Mouse (Mus musculus) megakaryocyte-erythroid progenitor cell, adult 5-6 weeks (primary cell): ENCODE data around the gene Itga7. TPM values are rescaled to one million over a fixed set of nuclear protein-coding genes. Genes with fewer than 3 reads are reported as not detected.

Experiments used
- ATAC-seq: replicated peaks from 2 replicates; pipeline ENCODE4 v1.8.0; 2016; ENCODE audit warnings: mild to moderate bottlenecking, inconsistent platforms; ENCODE audit not compliant: severe bottlenecking, poor library complexity, low FRiP score, low TSS enrichment
- total RNA-seq, 2 experiments: library from RNA; stranded (forward) in 1 of 2; stranded (reverse) in 1 of 2; fragments of 200-1000, 215-1000 nt in 1 of 2; fragments of >200 nt in 1 of 2; fragmentation: Nextera tagmentation in 1 of 2; gene quantifications; 2 replicates each; pipeline ENCODE4 v1.2.3; 2014 to 2017

Gene Itga7
- total RNA-seq (2014; fragmentation: Nextera tagmentation) (not detected in 2 replicates), total RNA-seq (2017) (0.04 and 0.19 TPM in 2 replicates)

DNA sequence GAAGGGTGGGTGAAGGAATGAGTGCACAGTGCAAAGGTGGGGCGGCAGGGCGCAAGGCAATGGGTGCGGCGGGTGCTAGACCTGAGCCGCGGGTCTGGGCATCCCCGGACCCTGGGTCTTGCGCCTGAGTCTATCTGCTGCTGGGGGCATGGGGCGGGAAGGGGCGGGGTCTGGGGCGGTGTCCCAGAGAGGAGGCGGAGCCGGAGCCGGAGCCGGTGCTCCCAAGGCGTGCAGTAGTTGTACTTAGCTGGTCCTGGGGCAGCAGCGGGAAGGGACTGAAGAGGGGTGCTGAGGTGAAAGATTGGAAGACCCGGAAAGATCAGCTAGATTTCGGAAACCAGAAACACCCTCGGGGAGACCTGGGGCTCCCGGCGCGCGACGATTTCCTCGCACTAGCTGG, at the start of gene Itga7:
Gene Itga7, plus strand, starts transcription at position 245 of the 400 bp plus-strand sequence.
- peak; percentile 39; the same call in 1 of the 2 replicates for ATAC-seq

DNA sequence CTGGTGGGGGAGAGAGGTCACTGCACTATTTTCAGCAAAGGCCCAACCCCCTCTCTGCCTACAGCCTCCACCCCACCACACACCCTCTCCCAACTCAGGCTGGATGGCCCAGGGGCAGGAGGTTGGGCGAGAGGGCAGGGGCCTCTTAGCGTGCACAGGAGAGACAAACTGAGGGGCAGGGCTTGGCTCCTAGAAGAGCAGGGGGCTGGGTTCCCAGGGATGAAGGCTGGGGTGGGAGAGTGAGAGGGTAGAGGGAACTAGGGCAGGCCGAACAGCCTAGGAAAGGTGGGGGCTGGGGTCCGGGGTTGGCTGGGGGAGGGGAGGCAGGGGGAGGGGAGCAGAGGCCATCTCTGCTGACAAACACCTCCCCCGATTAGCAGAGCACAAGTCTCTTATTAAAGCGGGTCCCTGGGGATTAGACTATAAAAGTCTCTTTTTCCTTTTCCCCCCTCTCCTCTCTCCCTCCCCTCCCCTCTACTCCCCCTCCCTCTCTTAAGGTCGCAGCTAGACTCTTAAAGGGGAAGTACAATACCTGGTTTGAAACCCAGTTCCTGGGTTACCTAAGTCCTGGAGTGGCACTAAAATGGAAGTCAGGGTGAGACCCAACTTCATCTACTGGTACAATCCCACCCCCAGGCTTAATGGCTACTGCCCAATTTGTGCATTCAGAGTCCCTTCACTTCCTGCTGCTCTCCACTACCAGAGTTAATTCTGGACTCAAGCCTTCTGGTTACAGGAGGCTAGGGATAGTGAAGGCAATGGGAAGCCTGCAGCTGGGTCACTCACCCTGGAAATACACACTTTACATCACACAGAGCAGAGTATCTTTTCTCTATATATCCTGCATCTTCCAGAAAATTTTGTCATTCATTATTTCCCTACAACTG, 44.4 kb upstream of the Itga7 start:
- ATAC-seq: no peak

DNA sequence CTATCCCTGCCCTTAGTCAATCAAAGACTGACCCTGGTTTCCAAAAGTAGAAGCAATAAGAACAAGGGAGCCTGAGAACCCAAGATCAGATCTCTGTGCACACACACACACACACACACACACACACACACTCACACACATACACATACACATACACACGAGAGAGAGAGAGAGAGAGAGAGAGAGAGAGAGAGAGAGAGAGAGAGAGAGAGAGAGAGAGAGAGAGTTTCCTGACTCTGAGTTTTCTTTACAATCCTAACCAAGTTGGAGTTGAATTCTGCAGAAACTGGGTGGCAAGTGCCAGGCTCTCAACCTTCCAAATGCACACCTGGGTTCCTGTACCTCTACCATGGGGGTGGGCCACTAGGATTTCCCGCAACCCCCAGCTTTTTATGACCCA, 43.8 kb upstream of the Itga7 start:
- ATAC-seq: no peak

DNA sequence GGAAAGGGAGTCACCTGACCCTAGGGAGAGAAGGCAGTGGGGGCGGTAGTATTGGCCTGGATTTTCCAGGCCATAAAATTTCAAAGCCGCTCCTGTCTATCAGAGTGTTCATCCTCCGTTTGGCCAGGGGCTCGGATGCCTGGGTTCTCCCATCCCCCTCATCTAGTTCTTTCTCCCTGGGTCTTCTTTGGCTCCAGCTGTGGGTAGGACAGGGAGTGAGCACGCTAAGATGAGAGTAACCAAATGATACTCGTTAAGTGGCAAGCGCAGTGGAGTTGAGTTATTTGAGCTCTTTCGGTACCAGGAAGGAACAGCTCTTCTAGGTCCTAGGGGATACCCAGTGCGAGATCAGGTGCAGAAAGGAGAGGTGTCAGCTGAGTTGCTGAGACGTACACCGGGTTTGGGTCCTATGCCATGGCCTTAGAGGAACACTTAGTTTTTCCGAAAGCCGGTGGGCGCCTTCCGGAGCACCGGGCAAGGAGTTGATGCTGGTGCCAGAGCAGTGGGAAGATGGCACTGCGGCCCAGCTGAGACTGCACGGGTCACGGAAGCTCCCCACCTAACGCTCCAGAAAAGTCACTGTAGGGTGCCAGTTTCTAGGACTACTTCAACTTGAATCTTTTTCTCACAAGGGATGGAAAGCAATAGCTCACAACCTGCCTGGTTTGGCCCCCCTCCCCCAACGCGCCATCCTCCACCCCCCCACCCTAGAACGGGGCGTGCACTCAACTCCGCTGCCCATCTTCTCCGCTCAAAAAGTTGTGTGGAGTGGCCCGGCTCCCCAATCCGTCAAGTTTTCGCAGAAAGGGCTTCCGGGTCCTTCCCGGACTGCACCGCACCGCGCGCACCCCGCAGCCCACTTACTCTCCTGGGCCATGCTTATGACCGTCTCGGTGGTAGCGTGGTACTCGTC, 43.0 kb upstream of the Itga7 start:
- no peak for ATAC-seq

DNA sequence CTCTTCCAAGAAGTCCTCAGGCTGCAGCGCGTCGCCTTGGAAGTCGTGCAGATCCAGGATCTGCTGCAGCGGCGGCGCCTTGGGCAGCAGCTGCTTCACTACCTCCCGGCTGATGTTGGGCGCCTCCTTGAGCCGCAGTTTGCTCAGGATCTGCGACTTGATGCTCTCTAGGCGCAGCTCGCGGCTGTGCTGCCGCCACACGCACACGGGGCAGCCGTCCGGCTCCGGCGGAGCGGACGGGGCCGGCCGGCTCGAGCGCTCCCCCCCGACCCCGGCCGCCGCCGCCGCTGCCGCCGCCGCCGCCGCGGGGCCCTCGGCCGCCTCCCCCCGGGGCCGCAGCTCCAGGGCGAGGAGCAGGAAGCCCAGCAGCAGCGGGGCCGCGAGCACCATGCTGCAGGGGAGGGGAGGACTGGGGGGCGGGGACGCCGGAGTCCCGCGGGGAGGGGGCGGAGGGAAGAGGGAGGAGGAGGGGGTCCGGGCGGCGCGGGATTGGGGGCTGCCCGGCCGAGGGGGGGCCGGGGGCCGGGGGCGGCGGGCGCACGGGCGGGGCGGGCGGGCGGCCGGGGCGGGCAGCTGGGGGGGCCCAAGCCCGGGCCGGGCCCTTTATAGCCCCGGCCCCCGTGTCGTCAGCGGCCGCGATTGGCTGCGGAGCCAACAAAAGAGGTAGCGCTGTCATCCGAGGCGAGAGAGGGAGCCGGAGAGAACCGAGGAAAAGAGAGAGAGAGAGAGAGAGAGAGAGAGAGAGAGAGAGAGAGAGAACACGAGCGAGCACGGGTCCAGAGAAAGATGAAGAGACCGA, 42.1 kb upstream of the Itga7 start, which contains the start of gene Gdf11:
Gene Gdf11, minus strand, starts transcription at position 423 of the 799 bp plus-strand sequence.
- ATAC-seq: peak; percentile 32

DNA sequence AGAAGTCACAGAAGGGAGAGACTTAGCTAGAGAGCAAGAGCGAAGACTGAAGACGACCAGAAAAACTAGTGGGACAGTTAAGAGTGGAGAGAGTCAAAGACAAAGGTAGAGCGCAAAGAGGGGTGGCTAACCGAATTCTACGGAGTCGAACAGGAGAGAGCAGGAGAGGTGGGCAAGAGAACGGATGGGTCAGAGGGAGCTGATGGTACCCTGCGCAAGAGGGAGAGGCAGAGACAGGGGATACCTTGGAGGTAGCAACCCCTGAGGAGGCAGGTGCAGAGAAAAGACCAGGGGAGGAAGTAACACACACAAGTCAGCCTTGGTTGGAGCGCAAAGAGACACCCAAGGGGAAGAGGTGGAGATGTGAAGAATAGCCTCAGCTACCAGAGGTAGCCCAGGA, 41.4 kb upstream of the Itga7 start:
- ATAC-seq: no peak

DNA sequence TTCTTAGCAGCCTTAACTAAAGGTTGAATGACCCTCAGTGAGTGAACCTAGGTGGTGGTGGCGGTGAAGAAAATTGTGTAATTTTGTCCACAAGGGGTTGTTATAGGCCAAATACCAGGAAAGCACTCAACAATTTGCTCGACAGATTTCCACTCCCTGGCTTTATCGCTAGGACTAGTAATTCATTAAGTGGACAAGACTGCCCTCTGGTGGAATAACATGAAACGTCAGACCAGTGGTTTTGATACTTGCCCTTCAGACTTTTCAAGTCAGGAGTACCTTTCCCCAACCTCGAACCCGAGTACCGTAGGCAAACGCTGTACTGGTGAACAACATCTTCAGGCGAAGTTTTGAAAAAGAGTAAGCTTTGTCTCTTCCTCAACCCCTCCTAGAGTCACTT, 38.2 kb upstream of the Itga7 start:
- ATAC-seq: peak; percentile 73

DNA sequence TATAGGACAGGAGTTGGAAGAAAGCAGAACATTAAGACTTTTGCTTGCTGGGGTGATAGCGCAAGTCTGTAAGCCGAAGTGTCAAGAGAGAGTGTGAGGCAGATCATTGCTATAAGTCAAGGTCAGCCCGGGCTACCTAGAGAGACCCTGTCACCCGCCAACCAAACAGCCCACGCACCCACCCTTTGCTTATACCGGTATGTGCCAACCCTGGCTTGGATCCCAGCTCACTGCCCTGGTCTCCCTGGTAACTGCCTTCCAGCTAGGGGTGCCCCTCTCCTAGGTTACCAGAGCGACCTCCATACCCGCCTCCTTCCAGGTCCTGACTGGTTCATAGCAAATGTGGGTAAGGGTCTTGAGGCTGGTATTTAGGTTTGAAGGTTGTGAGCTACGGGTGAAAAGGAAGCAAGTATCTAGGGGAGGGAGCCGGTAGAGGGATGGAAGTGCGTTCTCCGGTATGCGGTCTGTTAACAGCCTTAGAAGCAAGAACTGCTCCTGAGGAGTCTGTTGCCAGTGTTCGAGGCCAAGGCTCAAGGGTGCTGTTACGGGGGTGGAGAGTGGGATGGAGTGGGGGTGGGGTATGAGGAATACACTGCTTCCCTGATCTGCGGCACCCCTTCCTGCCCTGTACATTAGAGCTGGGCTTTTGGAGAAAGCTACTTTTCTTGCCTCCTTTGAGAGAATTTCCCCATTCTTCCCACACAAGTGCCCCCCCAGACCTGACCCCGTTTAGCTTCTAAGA, 37.5 kb upstream of the Itga7 start:
- ATAC-seq: peak; percentile 22; the same call in 1 of the 2 replicates

DNA sequence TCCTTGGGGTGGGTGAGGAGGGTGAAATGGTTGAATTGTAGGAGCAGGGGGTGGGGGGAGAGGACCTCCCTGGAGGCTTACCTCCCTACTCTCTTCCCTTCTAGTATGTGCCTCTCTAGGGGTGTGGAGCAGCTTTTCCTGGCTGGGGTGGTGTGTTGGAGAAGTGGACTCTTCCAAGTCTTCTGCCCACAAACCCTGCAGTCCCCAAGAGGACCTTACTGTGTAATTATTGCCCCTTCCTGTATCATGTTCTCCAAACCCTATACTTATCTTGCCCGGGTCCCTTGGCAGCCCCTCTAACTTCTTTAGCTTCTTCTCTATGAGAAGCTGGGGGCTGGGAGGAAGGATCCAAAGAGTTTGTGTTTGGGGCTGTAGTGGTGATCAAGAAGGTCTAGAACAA, 36.8 kb upstream of the Itga7 start:
- no peak for ATAC-seq

DNA sequence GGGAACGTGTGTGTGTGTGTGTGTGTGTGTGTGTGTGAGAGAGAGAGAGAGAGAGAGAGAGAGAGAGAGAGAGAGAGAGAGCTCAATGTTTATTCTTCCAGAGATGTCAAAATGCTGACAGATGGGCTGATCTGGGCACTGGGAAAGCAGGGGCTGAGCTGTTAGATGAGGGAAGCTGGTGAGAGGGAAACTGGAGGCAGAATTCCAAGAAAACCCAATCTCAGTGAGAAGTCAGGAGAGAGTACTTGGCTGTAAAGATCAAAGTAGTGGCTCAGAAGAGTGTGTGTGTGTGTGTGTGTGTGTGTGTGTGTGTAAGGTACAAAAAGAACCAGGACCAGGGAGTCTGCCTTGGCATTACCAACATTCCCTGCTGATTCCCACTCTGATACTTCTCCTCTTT, 36.1 kb upstream of the Itga7 start:
- no peak for ATAC-seq

DNA sequence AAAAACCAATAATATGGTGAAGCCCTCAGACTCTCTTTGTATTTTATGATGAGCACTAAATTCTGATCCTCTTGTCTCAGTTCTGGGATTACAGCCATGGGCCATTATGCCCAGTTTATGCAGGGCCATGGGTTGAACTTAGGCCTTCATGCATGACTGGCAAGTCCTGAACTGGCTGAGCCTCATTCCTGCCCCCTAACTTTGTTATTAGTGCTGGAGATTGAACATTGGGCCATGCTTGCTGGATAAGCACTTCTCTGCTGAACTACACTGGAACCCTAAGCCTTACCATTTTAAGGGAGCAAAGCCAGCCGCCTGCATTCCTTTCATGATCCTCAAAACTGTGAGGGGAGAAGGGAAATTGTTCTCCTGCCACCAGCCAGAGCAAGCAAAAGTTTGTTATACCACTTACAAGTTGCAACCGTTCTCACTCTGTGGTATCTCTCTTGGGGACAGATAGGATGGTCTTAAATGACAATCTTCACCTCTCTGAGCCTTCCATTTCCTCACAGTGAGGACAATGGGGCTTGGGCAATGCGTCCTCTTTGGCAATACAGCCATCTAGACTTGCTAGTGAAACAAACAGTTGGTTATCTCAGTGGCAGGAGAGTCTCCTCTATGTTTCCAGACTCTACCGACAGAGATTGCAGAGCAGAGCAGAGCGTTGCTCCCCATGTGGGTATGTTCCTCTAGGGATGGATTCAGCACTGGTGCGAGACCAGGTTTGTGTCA, 33.7 kb upstream of the Itga7 start:
- no peak for ATAC-seq

DNA sequence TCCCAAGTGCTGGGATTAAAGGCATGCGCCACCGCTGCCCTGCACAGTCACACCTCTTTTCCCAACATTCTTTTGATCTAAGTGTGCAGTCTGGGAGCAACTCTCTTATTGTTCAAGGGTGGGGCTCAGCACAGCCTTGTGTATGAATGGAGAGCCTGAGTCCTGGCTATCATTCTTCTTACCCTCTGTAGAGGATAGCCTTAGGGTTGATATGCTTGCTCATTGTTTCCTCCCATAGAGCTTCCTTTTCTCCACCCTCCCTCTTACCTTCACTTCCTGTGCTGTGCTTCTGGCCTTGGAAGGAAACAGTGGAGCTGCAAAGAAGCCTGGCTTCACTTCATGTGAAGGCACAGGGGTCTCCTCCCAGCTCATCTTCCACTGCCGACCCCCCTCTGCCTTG, 32.9 kb upstream of the Itga7 start, which contains the start of gene Cd63:
Gene Cd63, plus strand, starts transcription at position 292 of the 400 bp plus-strand sequence.
- no peak for ATAC-seq

DNA sequence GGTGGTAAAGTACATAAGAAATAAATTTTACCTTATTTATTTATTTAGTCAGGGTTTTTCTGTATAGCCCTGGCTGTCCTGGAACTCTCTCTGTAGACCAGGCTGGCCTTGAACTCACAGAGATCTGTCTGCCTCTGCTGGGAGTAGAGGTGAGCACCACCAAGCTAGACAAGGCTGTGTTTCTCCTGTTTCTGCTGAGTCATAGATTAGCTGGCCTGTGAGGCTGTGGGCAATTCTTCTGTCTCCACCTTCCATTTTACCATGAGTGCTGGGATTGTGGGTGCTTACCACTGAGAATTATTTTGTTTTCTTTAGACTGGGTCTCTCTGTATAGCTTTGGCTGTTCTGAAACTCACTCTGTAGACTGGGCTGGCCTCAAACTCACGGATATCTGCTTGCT, 32.2 kb upstream of the Itga7 start:
- peak; percentile 60; the same call in 1 of the 2 replicates for ATAC-seq

DNA sequence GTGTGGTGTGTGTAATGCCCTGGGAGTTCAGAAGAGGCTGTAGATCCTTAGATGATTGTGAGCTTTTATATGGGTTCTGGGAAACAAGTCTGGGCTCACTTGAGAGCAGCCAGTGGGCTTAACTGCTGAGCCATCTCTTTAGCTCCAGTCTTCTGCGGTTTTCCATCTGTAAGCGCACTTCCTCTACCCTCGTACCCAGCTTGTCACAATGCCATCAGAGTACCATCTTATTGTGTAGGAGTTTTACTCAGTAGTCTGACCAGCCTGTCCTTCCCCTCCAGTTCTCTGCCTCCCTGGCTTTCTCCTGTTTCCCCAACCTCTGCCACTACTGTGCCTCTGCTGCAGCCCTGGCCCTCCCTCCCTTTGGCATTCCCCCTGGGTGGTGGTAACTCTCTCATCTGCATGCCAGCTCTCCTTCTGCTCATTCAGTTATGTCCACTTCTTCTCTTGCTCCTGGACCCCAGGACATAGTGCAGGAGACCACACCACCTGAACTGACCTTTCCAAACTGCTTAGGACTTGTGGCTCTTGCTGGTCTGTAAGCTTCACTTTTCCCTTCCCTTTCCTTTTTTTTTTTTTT, 31.1 kb upstream of the Itga7 start:
- ATAC-seq: peak; percentile 39

DNA sequence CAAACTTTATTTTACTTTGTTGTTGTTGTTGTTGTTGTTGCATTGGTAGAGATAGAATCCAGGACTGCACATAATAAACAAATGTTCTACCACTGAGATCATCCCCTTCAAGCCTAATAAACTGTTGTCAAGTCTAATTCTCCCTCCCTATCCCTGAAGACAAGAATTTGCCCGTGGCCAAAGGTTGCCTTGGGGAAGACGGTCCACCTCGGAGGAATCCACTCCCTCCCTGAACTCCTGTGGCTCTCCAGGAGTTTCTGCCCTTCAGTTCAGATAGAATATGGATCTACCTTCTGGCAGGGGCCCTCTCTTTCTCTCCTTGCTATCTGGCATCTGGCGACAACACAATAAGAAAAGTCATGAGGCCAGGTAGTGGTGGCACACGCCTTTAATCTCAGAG, 28.8 kb upstream of the Itga7 start:
- ATAC-seq: no peak

DNA sequence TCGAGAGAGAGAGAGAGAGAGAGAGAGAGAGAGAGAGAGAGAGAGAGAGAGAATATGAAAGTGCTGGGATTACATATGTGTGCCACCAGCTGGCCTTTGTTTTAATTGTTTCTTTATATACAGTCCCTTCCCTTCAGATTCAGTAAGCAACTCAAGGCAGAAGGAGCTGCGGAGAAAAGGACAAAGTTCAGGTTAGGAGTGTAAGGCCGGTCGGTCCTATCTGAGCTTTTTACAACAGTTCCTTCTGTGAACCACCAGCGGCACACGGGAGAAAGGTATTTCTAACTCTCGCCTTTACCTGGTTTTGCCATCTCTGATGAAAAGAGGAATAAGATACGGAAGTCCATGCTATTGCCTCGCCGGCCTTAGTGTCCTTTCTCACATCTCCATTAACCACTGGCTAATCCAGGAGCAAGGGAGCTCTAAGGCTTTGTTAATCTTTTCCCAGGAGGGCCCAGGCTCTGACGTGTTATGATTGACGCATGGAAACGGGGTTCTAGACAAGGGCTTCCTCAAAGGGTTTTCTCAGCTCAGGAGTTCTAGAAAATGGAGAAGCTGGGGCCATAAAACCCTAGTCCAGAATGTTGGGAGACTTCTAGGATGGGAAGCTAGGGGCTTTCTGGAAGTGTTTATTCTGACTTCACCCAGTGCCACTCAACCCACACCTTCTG, 24.7 kb upstream of the Itga7 start:
- ATAC-seq: no peak

DNA sequence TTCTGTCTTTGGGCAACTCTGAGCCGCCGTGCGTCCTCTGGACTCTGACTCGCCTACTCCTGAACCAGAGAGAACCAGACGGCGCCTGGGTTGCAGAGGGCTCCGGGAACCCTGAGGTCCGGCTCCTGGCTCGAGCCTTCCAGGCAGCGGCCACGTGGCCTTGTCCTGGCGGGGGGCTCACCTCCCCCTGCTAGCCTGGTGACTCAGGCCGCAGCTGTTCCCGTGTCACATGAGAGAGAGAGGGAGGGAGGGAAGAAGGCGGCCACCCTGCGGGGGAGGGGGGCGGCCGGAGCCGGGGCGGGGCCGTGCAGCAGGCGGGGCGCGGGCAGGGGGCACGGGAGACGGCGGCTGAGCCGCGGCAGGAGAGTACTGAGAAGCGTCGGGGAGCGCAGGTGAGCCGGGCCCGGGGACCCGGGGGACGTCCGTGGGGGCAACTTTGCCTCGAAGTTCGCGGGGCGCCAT, 24.0 kb upstream of the Itga7 start:
- 0 out of 2 replicates have a peak, but pooled peaks have one; percentile 9 for ATAC-seq
